Mouse (Mus musculus) cortical plate, adult 2 months (tissue): Measurements from ENCODE around the gene Uvrag.

Experiments used
- CTCF ChIP-seq: fragments of 200-500 bp; IDR thresholded peaks from 2 replicates; pipeline ENCODE4 v1.5.1; 2011; ENCODE audit warnings: mild to moderate bottlenecking, control low read depth, low read length; ENCODE audit not compliant: insufficient read depth; ENCODE audit errors: extremely low read depth
- POLR2A ChIP-seq: fragments of 200-500 bp; IDR thresholded peaks from 2 replicates; pipeline ENCODE4 v1.6.1; 2011; ENCODE audit warnings: mild to moderate bottlenecking, low read length, control low read depth; ENCODE audit not compliant: insufficient read depth; ENCODE audit errors: extremely low read depth

DNA sequence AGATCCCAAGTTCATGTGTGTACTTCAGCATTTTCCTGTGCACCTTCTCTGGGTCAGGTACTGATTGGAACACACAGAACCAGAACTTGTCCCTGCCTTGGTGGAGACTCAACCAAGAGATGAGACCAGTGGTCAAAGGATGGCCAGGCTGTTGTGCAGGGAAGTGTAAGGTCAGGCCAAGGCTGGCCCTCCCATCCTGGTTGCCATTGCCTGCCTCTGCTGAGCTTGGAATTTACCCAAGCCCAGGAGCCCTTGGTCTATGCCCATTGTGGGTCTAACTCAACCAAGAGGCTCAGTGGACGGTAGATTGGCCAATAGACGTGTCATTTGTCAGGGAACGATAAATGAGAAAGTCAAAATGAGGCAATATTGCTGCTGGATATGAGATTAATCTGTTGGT is 44.5 kb upstream of the Uvrag start:
- no peak for TF ChIP-seq CTCF
- no peak for TF ChIP-seq POLR2A
